Mouse (Mus musculus): ENCODE measurements around the gene Gm11232.

The Gm11232 gene

GRCm38 (mm10) chr4:71757865-71758264 is at the start of gene Gm11232:
Gene Gm11232, minus strand, starts transcription at chr4:71757965.
- DNase-seq (ENCODE audit: low read depth, low spot score): no peak

DNA sequence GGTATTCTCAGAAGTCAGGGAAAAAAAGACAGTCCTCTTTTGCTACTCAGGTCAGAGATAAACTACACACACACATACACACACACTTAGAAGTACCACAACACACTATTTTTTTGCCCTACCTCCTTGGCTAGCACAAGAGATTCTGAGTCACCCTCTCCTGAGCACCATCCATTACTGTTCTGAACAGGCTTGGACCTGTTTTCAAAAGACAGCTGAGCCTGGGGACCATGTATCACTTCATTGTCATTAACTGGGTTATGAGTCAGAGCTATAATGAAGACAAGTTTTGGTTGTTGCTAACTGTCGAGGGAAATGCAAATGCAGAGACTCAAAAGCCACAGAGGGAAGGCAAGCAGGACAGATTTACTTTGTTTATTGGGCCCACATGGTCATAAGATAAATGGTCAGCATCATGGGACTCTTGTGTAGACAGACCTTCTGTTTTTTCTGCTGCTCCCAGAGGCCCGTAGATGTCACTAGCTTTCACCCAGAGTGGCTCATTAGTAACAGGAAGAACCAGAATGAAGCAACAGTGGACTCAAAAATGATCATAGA is 48.3 kb upstream of the Gm11232 start:
- no peak for DNase-seq (ENCODE audit: low read depth, low spot score)

- DNase-seq (ENCODE audit: low read depth, low spot score): no peak
These were observed 7.8 kb upstream of the Gm11232 start for GRCm38 (mm10) chr4:71765529-71765928.

- no peak for DNase-seq (ENCODE audit: low read depth, low spot score)
These were observed 7.3 kb upstream of the Gm11232 start for GRCm38 (mm10) chr4:71765071-71765470.

- no peak for DNase-seq (ENCODE audit: low read depth, low spot score)
These were observed 1.1 kb downstream of the Gm11232 start for GRCm38 (mm10) chr4:71756441-71757221.

- no peak for DNase-seq (ENCODE audit: low read depth, low spot score)
These were observed 12.0 kb downstream of the Gm11232 start for GRCm38 (mm10) chr4:71745741-71746140.

- no peak for DNase-seq (ENCODE audit: low read depth, low spot score)
These were observed 21.2 kb downstream of the Gm11232 start for GRCm38 (mm10) chr4:71736529-71736928.

GRCm38 (mm10) chr4:71735261-71735660 is 22.5 kb downstream of the Gm11232 start:
- no peak for DNase-seq (ENCODE audit: low read depth, low spot score)

GRCm38 (mm10) chr4:71729401-71729800 is 28.4 kb downstream of the Gm11232 start:
- DNase-seq (ENCODE audit: low read depth, low spot score): no peak

GRCm38 (mm10) chr4:71727611-71728010 is 30.2 kb downstream of the Gm11232 start:
- DNase-seq (ENCODE audit: low read depth, low spot score): no peak

DNA sequence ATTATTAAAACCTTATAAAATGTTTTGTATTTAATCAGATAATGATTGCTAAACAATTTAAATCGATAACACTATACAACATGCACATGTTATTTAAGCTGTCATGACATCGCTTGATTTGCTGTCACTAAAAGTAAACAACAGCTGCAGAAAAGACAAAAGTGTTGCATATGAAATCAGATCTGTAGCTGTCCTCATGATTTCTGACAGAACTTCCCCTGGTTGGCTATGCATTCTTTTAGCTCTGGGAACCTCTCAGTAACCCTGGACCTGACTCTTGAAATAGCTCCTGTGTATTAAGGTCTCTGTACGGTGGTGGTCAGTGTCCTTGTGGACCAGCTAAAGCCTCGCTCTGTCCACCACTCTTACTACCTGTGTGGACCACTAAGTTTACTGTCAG is 30.7 kb downstream of the Gm11232 start:
- no peak for DNase-seq (ENCODE audit: low read depth, low spot score)

DNA sequence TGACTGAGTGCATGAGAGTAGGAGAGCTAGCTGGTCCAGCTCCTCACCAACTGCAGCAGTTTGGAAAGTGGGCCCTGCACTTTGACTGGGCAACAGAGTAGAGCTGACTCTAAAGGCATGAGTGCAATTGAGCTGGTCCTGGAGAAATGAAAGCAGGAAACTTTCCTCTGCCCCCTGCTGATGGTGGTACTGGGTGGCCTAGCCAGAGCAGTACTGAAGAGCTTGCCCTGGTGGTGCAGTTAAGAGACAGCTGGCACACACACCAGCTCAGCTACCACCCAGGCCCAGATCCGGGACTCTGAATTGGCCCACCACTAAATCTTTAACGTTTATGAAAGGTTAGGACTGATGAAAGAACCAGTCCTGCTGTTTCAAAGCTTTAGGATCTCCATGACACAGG is 31.9 kb downstream of the Gm11232 start:
- DNase-seq (ENCODE audit: low read depth, low spot score): no peak

All from CD4-positive, CD25-positive, alpha-beta regulatory T cell, adult 2 months (primary cell).